Mouse (Mus musculus) spleen, adult 2 months (tissue): ENCODE measurements around the gene Zcchc24. TPM values are rescaled to one million over a fixed set of nuclear protein-coding genes. Genes with fewer than 3 reads are reported as not detected.

Experiments used
- DNase-seq, 2 experiments: peaks; one replicate each; pipeline versions ENCODE4 v3.0.0 to v3.0.0-alpha.2; 2012 to 2021; ENCODE audit warnings: low spot score in 2 of 2, low read depth in 1 of 2
- H3K27ac ChIP-seq: fragments of 200-500 bp; 2 replicates; pipeline ENCODE4 v1.5.1; 2012; ENCODE audit warnings: low read length, inconsistent platforms; ENCODE audit not compliant: insufficient read depth
- H3K27me3 ChIP-seq: fragments of 200-500 bp; 2 replicates; pipeline ENCODE4 v1.6.1; 2012; ENCODE audit warnings: mild to moderate bottlenecking, moderate library complexity, low read length, inconsistent platforms; ENCODE audit not compliant: control insufficient read depth, insufficient read depth
- H3K36me3 ChIP-seq: fragments of 200-500 bp; 2 replicates; pipeline ENCODE4 v1.6.1; 2012; ENCODE audit warnings: mild to moderate bottlenecking, low read length, inconsistent platforms; ENCODE audit not compliant: control insufficient read depth, insufficient read depth
- H3K4me1 ChIP-seq: fragments of 200-500 bp; 2 replicates; pipeline ENCODE4 v1.6.1; 2011; ENCODE audit warnings: inconsistent platforms; ENCODE audit not compliant: control insufficient read depth, insufficient read depth, insufficient read length
- H3K4me3 ChIP-seq: fragments of 200-500 bp; 2 replicates; pipeline ENCODE4 v1.5.1; 2011; ENCODE audit warnings: mild to moderate bottlenecking, inconsistent platforms; ENCODE audit not compliant: insufficient read depth, insufficient read length; ENCODE audit errors: extremely low read depth
- CTCF ChIP-seq: fragments of 200-500 bp; IDR thresholded peaks from 2 replicates; pipeline ENCODE4 v1.5.1; 2011; ENCODE audit warnings: mild to moderate bottlenecking, inconsistent platforms; ENCODE audit not compliant: insufficient read depth, insufficient read length, insufficient replicate concordance; ENCODE audit errors: extremely low read depth
- POLR2A ChIP-seq: fragments of 200-500 bp; IDR thresholded peaks from 2 replicates; pipeline ENCODE4 v1.6.1; 2011; ENCODE audit warnings: low read depth, low read length, inconsistent platforms
- WGBS: fragments of 180-500 bp; shearing (Covaris S2); methylation state at CpG from one replicate; pipeline ENCODE4 v1.1.7; 2018; 5-methylcytosine and 5-hydroxymethylcytosine counted together
- polyA plus RNA-seq: library from polyadenylated mRNA; depleted of rRNA; stranded (reverse); fragments of >200 nt; gene quantifications from 2 replicates; pipeline ENCODE4 v1.2.3, GENCODE M21; 2012

Zcchc24 gene
- polyA plus RNA-seq, 1 experiment = 14.9 TPM

DNA sequence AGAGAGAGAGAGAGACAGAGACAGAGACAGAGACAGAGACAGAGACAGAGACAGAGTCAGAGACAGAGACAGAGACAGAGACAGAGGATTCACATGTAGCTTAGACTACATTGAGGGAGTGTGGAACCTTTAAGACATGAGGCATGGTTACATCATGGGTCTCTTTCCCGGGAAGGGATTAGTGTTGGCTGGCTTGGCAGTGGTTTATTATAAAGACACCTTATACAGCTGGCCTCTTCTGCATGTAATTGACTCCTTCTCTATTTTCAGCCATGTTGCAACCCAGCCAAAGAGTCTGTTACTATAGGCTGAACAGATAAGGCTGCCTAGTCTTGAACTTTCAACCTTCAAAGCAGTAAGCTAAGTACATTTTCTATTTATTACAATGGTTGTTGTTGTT, 21.1 kb upstream of the Zcchc24 start:
- no peak overlapping the region for H3K27ac ChIP-seq
- peaks cover 6% of the 10 kb centered on the region; the same call in 1 of the 2 replicates for H3K4me1 ChIP-seq
- H3K36me3 ChIP-seq = no peaks in the 10 kb centered on the region
- no peaks in the 10 kb centered on the region for H3K27me3 ChIP-seq
- WGBS = 91% methylated on average over 1 of the region's 1 CpGs
- DNase-seq = no peak
- no peak overlapping the region for H3K4me3 ChIP-seq
- TF ChIP-seq CTCF (no peak), POLR2A (no peak)

DNA sequence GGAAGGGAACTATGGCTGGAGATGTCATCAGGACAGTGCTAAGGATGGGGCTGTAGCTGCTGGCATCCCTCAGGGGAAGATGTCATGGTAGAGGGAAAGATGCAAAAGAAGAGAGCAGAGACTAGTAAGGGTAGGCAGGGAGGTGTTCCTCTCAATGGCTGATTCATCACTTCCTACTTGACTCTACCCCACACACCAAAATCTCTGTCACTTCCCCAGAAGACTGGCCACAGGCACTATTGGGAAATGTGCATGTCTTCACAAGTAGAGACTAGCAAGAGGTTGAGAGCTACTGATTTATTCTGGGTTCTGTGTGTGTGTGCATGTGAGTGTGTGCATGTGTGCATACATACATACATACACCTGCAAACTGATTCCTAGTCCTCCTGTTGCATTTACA, 20.4 kb upstream of the Zcchc24 start:
- Histone ChIP-seq H3K27ac (no peak overlapping the region), H3K36me3 (no peaks in the 10 kb centered on the region), H3K4me3 (no peak overlapping the region), H3K27me3 (no peaks in the 10 kb centered on the region), H3K4me1 (peaks cover 6% of the 10 kb centered on the region; the same call in 1 of the 2 replicates)
- no peak for TF ChIP-seq CTCF
- TF ChIP-seq POLR2A = no peak
- DNase-seq = no peak

DNA sequence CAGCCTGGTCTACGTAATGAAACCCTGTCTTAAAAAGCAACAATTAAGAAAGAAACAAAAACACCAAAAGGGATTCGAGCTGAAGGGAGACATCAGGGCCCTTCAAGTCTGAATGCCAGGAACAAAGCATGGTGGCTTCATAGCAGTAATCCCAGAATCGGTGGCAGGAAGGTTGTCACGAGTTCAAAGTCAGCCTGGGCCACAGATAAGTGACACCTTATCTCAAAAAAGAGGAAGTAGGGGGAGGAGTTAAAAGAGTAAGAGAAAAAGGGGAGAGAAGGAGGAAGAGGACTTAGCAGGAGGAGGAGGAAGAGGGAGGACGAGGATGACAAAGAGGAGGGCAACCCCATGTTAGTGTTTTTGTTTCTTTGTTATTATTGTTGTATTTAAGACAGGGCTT, 19.4 kb upstream of the Zcchc24 start:
- no peak for DNase-seq
- peaks cover 6% of the 10 kb centered on the region; the same call in 1 of the 2 replicates for H3K4me1 ChIP-seq
- no peak for TF ChIP-seq CTCF
- TF ChIP-seq POLR2A = no peak
- H3K36me3 ChIP-seq = no peaks in the 10 kb centered on the region
- H3K27ac ChIP-seq = no peak overlapping the region
- H3K4me3 ChIP-seq = no peak overlapping the region
- 38% methylated on average over 5 of the region's 5 CpGs for WGBS
- H3K27me3 ChIP-seq = no peaks in the 10 kb centered on the region

DNA sequence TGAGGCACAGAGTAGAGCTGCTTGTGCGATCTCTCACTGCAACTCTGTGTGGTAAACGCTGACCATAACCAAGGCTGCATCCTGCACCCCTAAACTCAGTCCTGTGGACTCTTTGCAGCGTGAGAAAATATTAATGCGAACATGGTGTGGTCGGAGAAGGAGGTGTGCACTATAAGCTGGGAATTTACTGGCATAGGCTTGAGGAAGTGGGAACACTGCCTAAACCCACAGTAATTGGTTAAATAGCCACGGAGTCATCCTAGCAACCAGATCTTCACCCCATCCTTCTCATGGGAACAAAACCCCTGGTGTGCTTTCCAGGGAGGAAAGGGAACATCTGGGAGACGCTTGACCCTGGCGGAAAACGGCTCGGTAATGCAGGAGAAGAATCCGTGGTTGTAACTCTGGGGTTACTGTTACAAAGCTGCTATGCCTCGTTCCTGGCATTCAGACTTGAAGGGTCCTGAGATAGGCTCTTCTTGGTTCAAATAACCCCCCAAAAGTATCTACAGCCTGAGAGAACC, 18.6 kb upstream of the Zcchc24 start:
- no peaks in the 10 kb centered on the region for H3K27me3 ChIP-seq
- no peaks in the 10 kb centered on the region for H3K36me3 ChIP-seq
- peaks cover 6% of the 10 kb centered on the region; the same call in 1 of the 2 replicates for H3K4me1 ChIP-seq
- WGBS = 89% methylated on average over 12 of the region's 12 CpGs
- no peak for TF ChIP-seq CTCF
- TF ChIP-seq POLR2A = no peak
- DNase-seq = no peak
- no peak overlapping the region for H3K4me3 ChIP-seq
- no peak overlapping the region for H3K27ac ChIP-seq

DNA sequence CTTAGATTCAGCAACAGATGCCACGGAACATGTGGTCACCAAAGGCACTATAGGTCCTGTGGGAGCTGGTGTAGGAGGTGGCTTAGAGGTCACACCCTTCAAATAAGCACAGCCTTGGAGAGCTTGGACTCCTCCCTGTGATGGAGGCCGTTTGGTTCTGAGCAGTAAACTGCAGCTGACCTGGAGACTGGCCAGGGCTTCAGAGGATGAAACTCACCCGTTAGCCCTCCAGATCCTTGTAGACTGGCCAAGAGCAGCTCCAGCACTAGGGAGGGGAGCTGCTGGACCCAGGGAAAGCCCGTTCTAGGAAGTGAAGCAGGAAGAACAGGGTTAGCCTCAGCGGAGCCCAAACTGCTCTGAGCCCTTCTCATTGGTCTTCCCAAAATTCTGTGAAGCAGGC, 18.1 kb upstream of the Zcchc24 start:
- no peaks in the 10 kb centered on the region for H3K36me3 ChIP-seq
- H3K27me3 ChIP-seq = no peaks in the 10 kb centered on the region
- no peak overlapping the region for H3K4me3 ChIP-seq
- DNase-seq = no peak
- H3K4me1 ChIP-seq = peaks cover 6% of the 10 kb centered on the region; the same call in 1 of the 2 replicates
- TF ChIP-seq POLR2A (no peak), CTCF (no peak)
- no peak overlapping the region for H3K27ac ChIP-seq
- WGBS = 81% methylated on average over 5 of the region's 5 CpGs

DNA sequence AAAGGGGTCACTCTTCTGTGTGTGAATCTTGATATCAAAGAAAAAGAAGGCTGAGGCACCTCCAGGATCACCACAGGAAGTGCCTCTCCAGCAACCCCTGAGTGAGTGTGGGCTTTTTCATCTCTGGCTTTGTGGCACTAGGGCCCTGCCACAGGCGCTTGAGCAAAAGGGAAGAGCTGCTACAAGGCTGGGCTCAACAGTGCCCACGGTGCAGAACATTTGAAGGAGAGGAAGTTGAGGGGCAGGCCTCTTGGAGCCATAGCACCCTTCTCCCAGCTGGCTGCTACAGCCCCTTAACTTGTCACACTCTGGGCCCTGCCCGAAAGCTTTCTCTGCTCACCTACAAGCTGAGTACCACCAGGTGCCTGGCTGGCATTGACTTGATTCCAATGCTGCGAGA, 16.4 kb upstream of the Zcchc24 start:
- Histone ChIP-seq H3K4me1 (peaks cover 6% of the 10 kb centered on the region; the same call in 1 of the 2 replicates), H3K4me3 (no peak overlapping the region), H3K27ac (no peak overlapping the region), H3K27me3 (no peaks in the 10 kb centered on the region), H3K36me3 (no peaks in the 10 kb centered on the region)
- WGBS = 34% methylated on average over 4 of the region's 4 CpGs
- TF ChIP-seq POLR2A = no peak
- no peak for TF ChIP-seq CTCF
- DNase-seq = no peak

GRCm38 (mm10) chr14:25783220-25783619, 14.4 kb upstream of the Zcchc24 start:
- no peak overlapping the region for H3K27ac ChIP-seq
- DNase-seq = no peak
- WGBS = 87% methylated on average over 7 of the region's 7 CpGs
- TF ChIP-seq CTCF = no peak
- TF ChIP-seq POLR2A = no peak
- H3K4me3 ChIP-seq = no peak overlapping the region
- H3K4me1 ChIP-seq = peaks cover 6% of the 10 kb centered on the region; the same call in 1 of the 2 replicates
- H3K36me3 ChIP-seq = no peaks in the 10 kb centered on the region
- no peaks in the 10 kb centered on the region for H3K27me3 ChIP-seq
